Mouse (Mus musculus) heart, embryonic 15.5 days (tissue): ENCODE results near the gene Cd8a. TPM values are rescaled to one million over a fixed set of nuclear protein-coding genes. Genes with fewer than 3 reads are reported as not detected.
"Not testable (repeated sequence)": the region's sequence is repeated elsewhere in the genome, so short reads cannot be mapped to it uniquely, and the experiment has no call there.

Source experiments
- ATAC-seq: fragments of 200-750 bp; cut with Nextera tagmentation; replicated peaks from 2 replicates; pipeline ENCODE4 v1.8.0; 2017; ENCODE audit warnings: low read depth, moderate TSS enrichment; ENCODE audit not compliant: insufficient number of reproducible peaks, insufficient read depth, low FRiP score
- H3K27ac ChIP-seq: fragments of 300-500 bp; sonication (generic); 2 replicates; pipeline ENCODE4 v1.5.1; 2015; ENCODE audit warnings: mild to moderate bottlenecking, inconsistent platforms
- H3K27me3 ChIP-seq: fragments of 300-500 bp; sonication (generic); 2 replicates; pipeline ENCODE4 v1.6.1; 2015; ENCODE audit warnings: inconsistent platforms
- H3K36me3 ChIP-seq: fragments of 300-500 bp; sonication (generic); 2 replicates; pipeline ENCODE4 v1.6.1; 2015; ENCODE audit warnings: mild to moderate bottlenecking, inconsistent platforms
- H3K4me1 ChIP-seq: fragments of 300-500 bp; sonication (generic); replicated peaks from 2 replicates; pipeline ENCODE4 v1.6.1; 2015; ENCODE audit warnings: inconsistent platforms
- H3K4me2 ChIP-seq: fragments of 300-500 bp; sonication (generic); 2 replicates; pipeline ENCODE4 v1.6.1; 2015; ENCODE audit warnings: inconsistent platforms, mild to moderate bottlenecking, moderate library complexity
- H3K4me3 ChIP-seq: fragments of 300-500 bp; sonication (generic); 2 replicates; pipeline ENCODE4 v1.5.1; 2015; ENCODE audit warnings: mild to moderate bottlenecking, inconsistent platforms
- H3K9ac ChIP-seq: fragments of 300-500 bp; sonication (generic); 2 replicates; pipeline ENCODE4 v1.6.1; 2015; ENCODE audit warnings: mild to moderate bottlenecking, inconsistent platforms
- H3K9me3 ChIP-seq: fragments of 300-500 bp; sonication (generic); replicated peaks from 2 replicates; pipeline ENCODE4 v1.6.1; 2016; ENCODE audit warnings: inconsistent platforms
- WGBS: fragments of 180-500 bp; shearing (Covaris S2); methylation state at CpG from one replicate; pipeline ENCODE4 v1.1.7; 2015; ENCODE audit warnings: mixed read lengths; 5-methylcytosine and 5-hydroxymethylcytosine counted together
- polyA plus RNA-seq: library from polyadenylated mRNA; unstranded; fragments of >200 nt; fragmentation: Nextera tagmentation; extraction: Ambion mirVana; gene quantifications from 2 replicates; pipeline ENCODE4 v1.2.1, GENCODE M21; 2015

Gene Cd8a
- polyA plus RNA-seq = 0.66 TPM in 1 of 2 replicates, not detected in the other

- Histone ChIP-seq H3K4me1 (no peaks in the 10 kb centered on the region), H3K4me3 (no peak within 1 kb of the TSS), H3K4me2 (no peak within 1 kb of the TSS), H3K9ac (no peak within 1 kb of the TSS), H3K27ac (no peak within 1 kb of the TSS), H3K36me3 (no peaks in the 10 kb centered on the region), H3K9me3 (no peaks in the 10 kb centered on the region), H3K27me3 (no peaks in the 10 kb centered on the region)
- no peak for ATAC-seq
- WGBS = 71% methylated on average over 14 of the region's 14 CpGs
These were observed at the start of gene Cd8a for GRCm38 (mm10) chr6:71373249-71373775. TSS of gene Cd8a (plus strand) at chr6:71373427.

- no peak overlapping the region for H3K9ac ChIP-seq
- H3K4me2 ChIP-seq = no peak overlapping the region
- H3K27me3 ChIP-seq = no peaks in the 10 kb centered on the region
- ATAC-seq = no peak
- no peaks in the 10 kb centered on the region for H3K9me3 ChIP-seq
- no peaks in the 10 kb centered on the region for H3K36me3 ChIP-seq
- no peak overlapping the region for H3K27ac ChIP-seq
- no peaks in the 10 kb centered on the region for H3K4me1 ChIP-seq
- 82% methylated on average over 9 of the region's 9 CpGs for WGBS
- H3K4me3 ChIP-seq = no peak overlapping the region
These were observed 48.4 kb upstream of the Cd8a start for GRCm38 (mm10) chr6:71324816-71325215.

- no peaks in the 10 kb centered on the region for H3K9me3 ChIP-seq
- no peak overlapping the region for H3K9ac ChIP-seq
- no peaks in the 10 kb centered on the region for H3K36me3 ChIP-seq
- no peak for ATAC-seq
- H3K27me3 ChIP-seq = no peaks in the 10 kb centered on the region
- H3K4me1 ChIP-seq = no peaks in the 10 kb centered on the region
- no peak overlapping the region for H3K4me2 ChIP-seq
- 77% methylated on average over 6 of the region's 6 CpGs for WGBS
- no peak overlapping the region for H3K4me3 ChIP-seq
- H3K27ac ChIP-seq = no peak overlapping the region
These were observed 43.3 kb upstream of the Cd8a start for GRCm38 (mm10) chr6:71329881-71330280.

- 72% methylated on average over 7 of the region's 7 CpGs for WGBS
- H3K9me3 ChIP-seq = no peaks in the 10 kb centered on the region
- no peak overlapping the region for H3K9ac ChIP-seq
- H3K4me3 ChIP-seq = no peak overlapping the region
- no peak for ATAC-seq
- no peak overlapping the region for H3K4me2 ChIP-seq
- H3K27ac ChIP-seq = no peak overlapping the region
- no peaks in the 10 kb centered on the region for H3K4me1 ChIP-seq
- no peaks in the 10 kb centered on the region for H3K27me3 ChIP-seq
- no peaks in the 10 kb centered on the region for H3K36me3 ChIP-seq
These were observed 42.7 kb upstream of the Cd8a start for GRCm38 (mm10) chr6:71330486-71330885.

- not testable (repeated sequence) for H3K4me1 ChIP-seq, H3K9ac ChIP-seq, H3K36me3 ChIP-seq, H3K4me3 ChIP-seq, H3K4me2 ChIP-seq, H3K27ac ChIP-seq, H3K9me3 ChIP-seq, ATAC-seq, H3K27me3 ChIP-seq
- WGBS = 81% methylated on average over 2 of the region's 4 CpGs
These were observed 41.7 kb upstream of the Cd8a start for GRCm38 (mm10) chr6:71331491-71331890.

- no peaks in the 10 kb centered on the region for H3K4me1 ChIP-seq
- ATAC-seq = no peak
- WGBS = 78% methylated on average over 11 of the region's 11 CpGs
- no peak overlapping the region for H3K9ac ChIP-seq
- no peaks in the 10 kb centered on the region for H3K27me3 ChIP-seq
- H3K9me3 ChIP-seq = no peaks in the 10 kb centered on the region
- H3K4me2 ChIP-seq = no peak overlapping the region
- no peak overlapping the region for H3K27ac ChIP-seq
- H3K4me3 ChIP-seq = no peak overlapping the region
- no peaks in the 10 kb centered on the region for H3K36me3 ChIP-seq
These were observed 40.8 kb upstream of the Cd8a start for GRCm38 (mm10) chr6:71332236-71332965.

- Histone ChIP-seq H3K4me1 (no peaks in the 10 kb centered on the region), H3K4me2 (no peak overlapping the region), H3K27ac (no peak overlapping the region), H3K9ac (no peak overlapping the region), H3K27me3 (no peaks in the 10 kb centered on the region), H3K36me3 (no peaks in the 10 kb centered on the region), H3K4me3 (no peak overlapping the region), H3K9me3 (no peaks in the 10 kb centered on the region)
- WGBS = 53% methylated on average over 3 of the region's 3 CpGs
- no peak for ATAC-seq
These were observed 40.2 kb upstream of the Cd8a start for GRCm38 (mm10) chr6:71333031-71333430.

- no peaks in the 10 kb centered on the region for H3K9me3 ChIP-seq
- H3K4me1 ChIP-seq = no peaks in the 10 kb centered on the region
- no peak overlapping the region for H3K4me3 ChIP-seq
- H3K36me3 ChIP-seq = no peaks in the 10 kb centered on the region
- no peak overlapping the region for H3K27ac ChIP-seq
- no peak for ATAC-seq
- H3K9ac ChIP-seq = no peak overlapping the region
- H3K4me2 ChIP-seq = no peak overlapping the region
- WGBS = 86% methylated on average over 11 of the region's 11 CpGs
- H3K27me3 ChIP-seq = no peaks in the 10 kb centered on the region
These were observed 39.5 kb upstream of the Cd8a start for GRCm38 (mm10) chr6:71333578-71334273.

GRCm38 (mm10) chr6:71337666-71338065 is 35.6 kb upstream of the Cd8a start:
- WGBS = 94% methylated on average over 8 of the region's 8 CpGs

GRCm38 (mm10) chr6:71338941-71339340 is 34.3 kb upstream of the Cd8a start:
- no peak for ATAC-seq
- no peak overlapping the region for H3K4me3 ChIP-seq
- no peaks in the 10 kb centered on the region for H3K4me1 ChIP-seq
- no peak overlapping the region for H3K4me2 ChIP-seq
- no peak overlapping the region for H3K27ac ChIP-seq
- H3K9ac ChIP-seq = no peak overlapping the region
- no peaks in the 10 kb centered on the region for H3K36me3 ChIP-seq
- WGBS = 76% methylated on average over 3 of the region's 3 CpGs
- no peaks in the 10 kb centered on the region for H3K9me3 ChIP-seq
- no peaks in the 10 kb centered on the region for H3K27me3 ChIP-seq

More at GRCm38 (mm10) chr6:71337666-71338065, 35.6 kb upstream of the Cd8a start:
- no peak overlapping the region for H3K4me3 ChIP-seq
- no peaks in the 10 kb centered on the region for H3K9me3 ChIP-seq
- H3K4me1 ChIP-seq = no peaks in the 10 kb centered on the region
- H3K27ac ChIP-seq = no peak overlapping the region
- no peaks in the 10 kb centered on the region for H3K27me3 ChIP-seq
- H3K9ac ChIP-seq = no peak overlapping the region
- H3K4me2 ChIP-seq = no peak overlapping the region
- ATAC-seq = no peak
- H3K36me3 ChIP-seq = no peaks in the 10 kb centered on the region

GRCm38 (mm10) chr6:71339351-71339750 is 33.9 kb upstream of the Cd8a start:
- Histone ChIP-seq H3K9me3 (no peaks in the 10 kb centered on the region), H3K9ac (no peak overlapping the region), H3K4me2 (no peak overlapping the region), H3K27ac (no peak overlapping the region), H3K36me3 (no peaks in the 10 kb centered on the region), H3K4me1 (no peaks in the 10 kb centered on the region), H3K27me3 (no peaks in the 10 kb centered on the region), H3K4me3 (no peak overlapping the region)
- no peak for ATAC-seq
- WGBS = 79% methylated on average over 4 of the region's 4 CpGs
